In genomic region chr14:34548391-34549001, GRCm38 (mm10) we compare ENCODE assay signal across 7 mouse cellular contexts. TPM values are rescaled to one million over a fixed set of nuclear protein-coding genes. Genes with fewer than 3 reads are reported as not detected.
DNase-seq lines count a peak whose midpoint lies in the region; ATAC-seq lines count a peak whose summit lies in the region.

No protein-coding gene starts in this region.

- DNase-seq in adipocyte (ENCODE audit: low spot score), result peak; percentile 73
- DNase-seq in cerebellum, postnatal 14 days, result peak; percentile 69 to 79
- DNase-seq in gastrocnemius, postnatal 10 days, result peak; percentile 73
- DNase-seq in hindlimb bud, embryonic 11.5 days (ENCODE audit: extremely low spot score, low read depth, low spot score), result peak; percentile 60
- peak; percentile 42 to 74 for DNase-seq in left cerebral cortex, postnatal 25 days (ENCODE audit: low spot score in 2 of 2)
- DNase-seq in right cerebral cortex, postnatal 25 days, result peak; percentile 66

- intact Hi-C loops in left cerebral cortex, postnatal 25 days (cut with DNase I), result loop anchor here (1.0 to 2.0 kb wide), 2 partner anchors 46 to 90 kb away; no protein-coding TSS in a partner anchor

- ATAC-seq in megakaryocyte progenitor cell, adult 5-6 weeks (replicated peaks; ENCODE audit: poor library complexity), result peak; percentile 30; the same call in 1 of the 2 replicates

RNA-seq across cellular contexts. Expression of gene 9230112D13Rik, which starts 25.9 kb away (rescaled TPM):
- not detected for total RNA-seq in gastrocnemius, postnatal 10 days (2021)
- not detected for total RNA-seq in left cerebral cortex, postnatal 25 days (2021)
- total RNA-seq in megakaryocyte progenitor cell, adult 5-6 weeks (2015), result not detected in 2 replicates
- not detected in 2 replicates for total RNA-seq in megakaryocyte progenitor cell, adult 5-6 weeks (2017)

RNA-seq across cellular contexts. Expression of gene Ldb3, which starts 40.0 kb away (rescaled TPM):
- total RNA-seq in gastrocnemius, postnatal 10 days (2021), result 1,000 to 10,000 TPM; 1,336 to 1,359 TPM
- 1 to 10 TPM; 2.0 to 2.4 TPM for total RNA-seq in left cerebral cortex, postnatal 25 days (2021)
- not detected in 2 replicates for total RNA-seq in megakaryocyte progenitor cell, adult 5-6 weeks (2015)
- total RNA-seq in megakaryocyte progenitor cell, adult 5-6 weeks (2017), result not detected in 2 replicates

RNA-seq across cellular contexts. Expression of gene Bmpr1a, which starts 45.4 kb away (rescaled TPM):
- 100 to 1,000 TPM in 1 of 2 experiments, 10 to 100 TPM in 1; 92.4 to 102 TPM for total RNA-seq in gastrocnemius, postnatal 10 days (2021)
- total RNA-seq in left cerebral cortex, postnatal 25 days (2021), result 10 to 100 TPM; 33.5 to 35.0 TPM
- 0.39 and 0.68 TPM in 2 replicates for total RNA-seq in megakaryocyte progenitor cell, adult 5-6 weeks (2015)
- 0.25 and 0.41 TPM in 2 replicates for total RNA-seq in megakaryocyte progenitor cell, adult 5-6 weeks (2017)

RNA-seq across cellular contexts. Expression of gene Opn4, which starts 51.4 kb away (rescaled TPM):
- total RNA-seq in gastrocnemius, postnatal 10 days (2021), result not detected
- total RNA-seq in left cerebral cortex, postnatal 25 days (2021), result not detected
- not detected in 2 replicates for total RNA-seq in megakaryocyte progenitor cell, adult 5-6 weeks (2015)
- total RNA-seq in megakaryocyte progenitor cell, adult 5-6 weeks (2017), result not detected in 2 replicates

Comparison
In these comparisons a context has a peak if more than half of its experiments do, and no peak if none do; other contexts are left out.
1. Peak in every context shown above with its lines: DNase-seq and ATAC-seq.
2. RNA of gene Ldb3, which starts 40.0 kb away (total RNA-seq): 1,336 to 1,359 TPM in gastrocnemius, postnatal 10 days; 2.0 to 2.4 TPM in left cerebral cortex, postnatal 25 days and not detected in megakaryocyte progenitor cell, adult 5-6 weeks; every median in the first group is over 100 times any median in the second.
3. RNA of gene Bmpr1a, which starts 45.4 kb away (total RNA-seq): 92.4 to 102 TPM in gastrocnemius, postnatal 10 days and 33.5 to 35.0 TPM in left cerebral cortex, postnatal 25 days; 0.25 to 0.68 TPM in megakaryocyte progenitor cell, adult 5-6 weeks; every median in the first group is over 10 times any median in the second.